Mouse (Mus musculus): ENCODE measurements around the gene Mus81. TPM values are rescaled to one million over a fixed set of nuclear protein-coding genes. Genes with fewer than 3 reads are reported as not detected.

Gene Mus81
- polyA plus RNA-seq (2012; rRNA removed) = 46.4 and 73.2 TPM in 2 replicates

DNA sequence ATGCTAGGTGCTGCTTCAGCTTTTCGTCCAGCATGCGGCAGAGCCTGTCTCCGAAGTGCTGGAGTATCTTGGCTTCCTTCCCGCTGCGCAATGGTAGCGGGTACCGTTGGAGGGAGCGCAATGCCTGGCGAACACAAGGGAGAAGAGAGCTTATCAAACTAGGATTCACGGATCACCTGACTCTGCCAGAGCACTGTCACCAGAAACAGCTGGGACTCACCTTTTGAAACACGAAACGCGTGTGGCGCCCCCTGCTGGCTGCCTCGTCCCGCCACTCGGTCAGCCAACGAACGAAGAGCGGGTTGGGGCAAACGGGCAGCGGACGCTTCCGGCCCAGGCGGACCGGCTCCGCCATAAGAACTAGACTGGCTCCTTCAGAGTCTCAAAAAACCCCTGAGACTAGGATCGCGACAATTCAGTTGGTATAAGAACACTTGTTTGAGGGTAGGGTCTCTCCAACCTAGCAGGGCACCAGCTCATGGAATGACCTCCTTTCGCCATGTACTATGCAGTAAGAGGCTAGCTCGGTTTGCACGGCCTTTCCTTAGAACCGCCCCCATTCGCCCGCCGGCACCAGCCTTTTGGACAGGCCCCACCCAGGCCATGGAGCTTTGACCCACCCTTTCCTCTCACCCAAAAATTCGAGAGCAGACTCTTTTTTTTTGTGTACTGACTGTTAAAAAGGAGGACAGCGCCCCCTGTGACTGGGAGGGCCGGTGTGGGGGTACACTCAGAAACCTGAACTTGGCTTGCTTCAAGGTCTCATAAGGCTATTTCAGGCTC is at the start of gene Mus81:
Gene Mus81 (minus strand): TSS at position 635 of the 783 bp plus-strand sequence.
- DNase-seq (ENCODE audit: low read depth) = peak; percentile 97
- peak; percentile 89 for TF ChIP-seq CTCF (IDR thresholded peaks at IDR 0.05; ENCODE audit: borderline replicate concordance, extremely low read depth, insufficient read depth, insufficient read length)
- TF ChIP-seq POLR2A (IDR thresholded peaks at IDR 0.05; ENCODE audit: borderline replicate concordance, extremely low read depth, insufficient read depth, insufficient read length, poor library complexity, severe bottlenecking) = peak; percentile 49; the same call in 1 of the 2 replicates

DNA sequence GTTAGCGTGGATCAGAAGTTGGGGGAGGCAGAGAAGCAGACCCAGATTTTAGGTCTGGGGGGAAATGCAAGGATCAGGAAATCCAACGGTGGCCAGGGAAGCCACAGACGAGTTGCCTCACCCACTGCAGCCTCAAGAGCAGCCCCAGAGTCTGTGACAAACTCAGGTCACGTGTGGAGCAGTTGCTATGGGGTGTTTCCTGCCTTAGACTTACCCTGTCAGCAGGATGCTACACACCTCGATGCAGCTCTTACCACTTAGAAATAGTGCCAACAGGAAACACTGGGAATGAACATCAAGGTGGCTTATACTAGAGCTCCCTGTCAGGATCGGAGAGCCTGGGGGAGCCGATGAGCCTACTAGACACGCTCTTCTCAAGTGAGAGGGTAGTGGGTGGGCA is 44.3 kb upstream of the Mus81 start:
- no peak for DNase-seq (ENCODE audit: low read depth)
- TF ChIP-seq CTCF (IDR thresholded peaks at IDR 0.05; ENCODE audit: borderline replicate concordance, extremely low read depth, insufficient read depth, insufficient read length) (no peak), POLR2A (IDR thresholded peaks at IDR 0.05; ENCODE audit: borderline replicate concordance, extremely low read depth, insufficient read depth, insufficient read length, poor library complexity, severe bottlenecking) (no peak)

DNA sequence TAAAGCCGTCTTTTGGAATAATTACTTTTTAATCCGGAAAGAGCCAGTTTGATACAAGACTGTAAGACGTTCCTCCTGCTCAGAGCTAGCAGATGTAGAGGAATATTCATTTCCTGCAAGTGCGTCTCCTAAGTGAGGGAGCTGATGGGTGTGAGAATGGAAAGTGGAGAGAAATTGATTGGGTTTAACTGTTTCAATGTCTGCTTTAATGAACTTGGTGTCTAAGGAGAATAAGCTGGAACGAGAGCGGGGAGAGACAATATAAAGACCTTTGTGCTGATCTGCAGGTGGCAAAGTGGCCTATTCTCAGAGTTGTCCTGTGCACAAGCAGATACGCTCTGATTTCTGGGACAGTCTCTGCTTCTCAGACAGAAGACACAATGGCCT is 41.9 kb upstream of the Mus81 start:
- TF ChIP-seq CTCF (IDR thresholded peaks at IDR 0.05; ENCODE audit: borderline replicate concordance, extremely low read depth, insufficient read depth, insufficient read length) (no peak), POLR2A (IDR thresholded peaks at IDR 0.05; ENCODE audit: borderline replicate concordance, extremely low read depth, insufficient read depth, insufficient read length, poor library complexity, severe bottlenecking) (no peak)
- DNase-seq (ENCODE audit: low read depth) = peak; percentile 39

DNA sequence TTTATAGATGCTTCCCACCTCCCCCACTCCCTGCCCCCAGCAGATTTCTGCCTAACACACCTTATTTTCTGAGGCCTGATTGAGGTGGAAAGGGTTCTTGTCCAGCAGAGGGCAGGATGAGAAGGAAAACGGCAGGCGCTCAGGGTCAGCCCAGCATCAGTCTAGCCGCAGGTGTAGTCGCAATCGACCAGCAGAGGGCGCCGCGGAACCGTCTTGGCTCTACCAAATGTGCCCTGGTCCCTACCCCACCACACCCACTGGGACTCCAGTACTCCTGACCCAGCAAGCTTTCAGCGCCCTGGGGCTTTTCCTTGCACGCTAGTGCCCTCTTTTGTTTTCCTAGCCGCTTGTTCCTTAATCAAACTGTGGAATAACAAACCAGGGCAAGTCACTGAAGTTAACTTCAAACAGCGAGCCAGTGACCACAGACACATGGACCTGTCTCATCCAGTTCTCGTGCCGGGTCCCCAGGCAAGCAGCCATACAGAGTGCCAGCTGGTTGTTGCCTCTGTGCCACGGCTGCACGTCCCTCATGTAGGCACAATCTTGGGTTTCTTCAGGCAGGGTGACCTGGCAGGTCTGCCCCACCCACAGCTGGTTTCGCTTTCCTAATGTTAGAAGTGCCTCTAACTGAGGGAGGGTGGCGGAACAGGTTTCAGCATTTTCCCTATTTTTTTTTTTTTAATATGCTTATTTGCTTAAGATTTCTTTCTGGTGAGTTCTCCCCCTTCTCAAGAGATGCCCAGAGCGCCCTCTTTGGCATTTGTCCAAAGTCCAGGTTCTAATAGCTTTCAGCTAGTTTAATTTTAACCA is 41.3 kb upstream of the Mus81 start:
- DNase-seq (ENCODE audit: low read depth) = peak; percentile 90
- TF ChIP-seq POLR2A (IDR thresholded peaks at IDR 0.05; ENCODE audit: borderline replicate concordance, extremely low read depth, insufficient read depth, insufficient read length, poor library complexity, severe bottlenecking) (no peak), CTCF (IDR thresholded peaks at IDR 0.05; ENCODE audit: borderline replicate concordance, extremely low read depth, insufficient read depth, insufficient read length) (peak; percentile 98)

DNA sequence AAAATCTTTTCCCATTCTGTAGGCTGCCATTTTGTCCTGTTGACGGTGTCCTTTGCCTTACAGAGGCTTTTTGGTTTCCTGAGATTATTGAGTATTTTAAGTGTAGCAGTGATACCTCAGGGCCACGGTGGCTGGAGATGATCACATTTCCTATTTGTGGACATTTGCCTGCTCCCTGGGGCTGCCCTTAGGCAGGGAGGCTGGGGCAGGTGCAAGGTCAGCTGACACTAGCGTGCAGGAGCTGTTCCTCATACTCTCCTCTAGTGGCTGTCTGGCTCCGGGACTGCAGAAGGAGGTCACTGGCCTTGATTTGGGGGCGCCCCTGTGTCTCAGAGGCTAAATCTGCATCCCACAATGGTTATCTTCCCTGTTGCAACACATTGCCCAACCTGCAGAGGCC is 37.0 kb upstream of the Mus81 start:
- TF ChIP-seq CTCF (IDR thresholded peaks at IDR 0.05; ENCODE audit: borderline replicate concordance, extremely low read depth, insufficient read depth, insufficient read length) (no peak), POLR2A (IDR thresholded peaks at IDR 0.05; ENCODE audit: borderline replicate concordance, extremely low read depth, insufficient read depth, insufficient read length, poor library complexity, severe bottlenecking) (no peak)
- no peak for DNase-seq (ENCODE audit: low read depth)

DNA sequence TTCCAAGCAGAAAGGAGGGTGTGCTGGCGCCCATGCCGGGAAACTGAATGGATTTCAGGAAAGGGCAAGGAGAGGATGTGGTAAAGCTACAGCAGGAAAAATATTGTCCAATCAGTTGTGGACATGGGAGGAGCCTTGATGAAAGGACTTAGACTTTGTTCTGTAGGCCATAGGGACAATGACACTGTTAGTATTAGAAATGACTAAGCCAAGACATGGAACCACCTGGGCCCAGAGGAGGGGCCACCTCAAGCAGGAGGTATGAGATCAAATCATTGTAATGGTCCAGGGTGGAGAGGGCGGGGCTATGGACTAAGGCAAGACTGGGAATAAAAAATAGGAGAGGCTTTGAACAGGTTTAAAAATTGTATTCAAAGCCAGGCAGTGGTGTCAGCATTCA is 30.5 kb upstream of the Mus81 start:
- TF ChIP-seq POLR2A (IDR thresholded peaks at IDR 0.05; ENCODE audit: borderline replicate concordance, extremely low read depth, insufficient read depth, insufficient read length, poor library complexity, severe bottlenecking) (no peak), CTCF (IDR thresholded peaks at IDR 0.05; ENCODE audit: borderline replicate concordance, extremely low read depth, insufficient read depth, insufficient read length) (no peak)
- no peak for DNase-seq (ENCODE audit: low read depth)

DNA sequence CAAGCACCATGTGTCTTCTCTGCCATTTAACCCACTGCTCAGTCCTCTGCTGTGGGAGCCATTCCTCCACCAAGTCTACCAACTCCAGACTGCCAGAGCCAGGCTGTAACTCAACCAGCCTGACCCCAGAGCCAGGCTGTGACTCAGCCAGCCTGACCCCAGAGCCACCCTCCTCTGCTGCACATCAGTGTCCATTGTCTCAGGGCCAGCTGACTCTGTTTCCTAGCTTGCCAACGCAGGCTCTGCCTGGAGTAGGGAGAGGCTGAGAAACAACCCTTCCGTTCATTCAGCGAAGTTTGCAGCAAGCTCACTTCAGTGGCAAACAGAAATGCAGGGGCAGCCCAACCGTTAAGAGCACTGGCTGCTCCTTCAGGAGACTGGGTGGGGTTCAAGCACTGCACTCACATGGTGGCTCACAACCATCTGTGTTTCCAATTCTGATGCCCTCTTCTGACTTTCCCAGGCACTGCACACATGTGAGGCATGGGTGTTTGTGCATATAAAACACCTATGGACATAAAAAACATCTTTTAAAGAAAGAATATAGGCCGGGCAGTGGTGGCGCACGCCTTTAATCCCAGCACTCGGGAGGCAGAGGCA is 28.8 kb upstream of the Mus81 start:
- DNase-seq (ENCODE audit: low read depth) = no peak
- TF ChIP-seq CTCF (IDR thresholded peaks at IDR 0.05; ENCODE audit: borderline replicate concordance, extremely low read depth, insufficient read depth, insufficient read length) (no peak), POLR2A (IDR thresholded peaks at IDR 0.05; ENCODE audit: borderline replicate concordance, extremely low read depth, insufficient read depth, insufficient read length, poor library complexity, severe bottlenecking) (no peak)

DNA sequence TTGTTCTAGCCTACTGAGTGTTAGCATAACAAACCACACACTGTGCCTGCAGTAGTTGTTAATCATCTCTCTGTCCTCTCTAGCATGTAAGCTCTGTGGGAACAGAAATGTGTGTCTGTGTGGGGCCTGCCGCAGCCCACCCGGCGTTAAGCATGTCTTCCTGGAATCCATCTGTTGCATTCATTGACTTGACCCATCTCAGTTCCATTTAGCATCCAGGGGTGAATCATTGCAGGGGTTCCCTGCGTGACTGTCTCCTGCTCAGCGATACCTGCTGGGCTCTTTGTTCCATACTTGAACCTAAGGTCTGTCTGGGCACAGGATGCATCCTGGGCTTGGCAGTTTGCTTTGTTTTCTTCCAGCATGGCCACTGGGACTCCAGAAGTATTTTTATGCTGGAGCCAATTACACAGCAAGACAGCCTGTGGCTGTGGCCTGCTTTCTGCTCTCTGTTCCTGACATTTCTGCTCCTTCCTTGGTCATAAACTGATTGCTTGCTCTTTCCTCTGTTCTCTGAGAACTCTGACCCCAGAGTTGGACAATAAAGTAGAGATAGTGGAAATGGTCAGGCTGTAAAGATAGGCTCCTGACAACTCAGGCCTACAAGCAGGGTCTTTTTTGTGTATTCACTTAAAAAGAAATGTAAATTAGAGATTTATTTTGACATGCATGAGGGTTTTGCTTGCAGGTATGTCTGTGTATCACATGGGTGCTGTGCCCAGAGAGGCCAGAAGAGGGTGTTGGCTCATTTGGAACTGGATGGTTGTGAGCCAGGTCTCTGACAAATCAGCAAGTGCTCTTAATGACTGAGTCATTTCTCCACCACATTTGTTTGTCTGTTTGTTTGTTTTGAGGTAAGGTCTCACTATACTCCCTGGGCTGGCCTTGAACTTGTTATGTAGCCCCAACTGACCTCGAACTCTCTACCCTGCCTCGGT is 27.9 kb upstream of the Mus81 start:
- TF ChIP-seq POLR2A (IDR thresholded peaks at IDR 0.05; ENCODE audit: borderline replicate concordance, extremely low read depth, insufficient read depth, insufficient read length, poor library complexity, severe bottlenecking) (no peak), CTCF (IDR thresholded peaks at IDR 0.05; ENCODE audit: borderline replicate concordance, extremely low read depth, insufficient read depth, insufficient read length) (no peak)
- no peak for DNase-seq (ENCODE audit: low read depth)

DNA sequence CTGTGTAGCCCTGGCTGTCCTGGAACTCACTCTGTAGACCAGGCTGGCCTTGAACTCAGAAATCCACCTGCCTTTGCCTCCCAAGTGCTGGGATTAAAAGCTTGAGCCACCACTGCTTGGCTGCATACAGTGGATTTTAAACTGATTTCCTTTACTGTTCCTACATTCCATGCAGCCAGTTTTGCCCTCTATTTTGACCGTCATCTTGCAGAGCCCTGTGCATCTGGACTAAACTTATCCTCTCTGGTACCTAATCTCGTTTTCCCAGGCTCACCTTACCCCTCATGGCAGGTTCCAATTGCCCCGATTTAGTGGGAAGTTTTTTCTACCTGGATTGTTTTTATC is 24.8 kb upstream of the Mus81 start:
- DNase-seq (ENCODE audit: low read depth) = no peak
- TF ChIP-seq CTCF (IDR thresholded peaks at IDR 0.05; ENCODE audit: borderline replicate concordance, extremely low read depth, insufficient read depth, insufficient read length) = no peak
- TF ChIP-seq POLR2A (IDR thresholded peaks at IDR 0.05; ENCODE audit: borderline replicate concordance, extremely low read depth, insufficient read depth, insufficient read length, poor library complexity, severe bottlenecking) = no peak

DNA sequence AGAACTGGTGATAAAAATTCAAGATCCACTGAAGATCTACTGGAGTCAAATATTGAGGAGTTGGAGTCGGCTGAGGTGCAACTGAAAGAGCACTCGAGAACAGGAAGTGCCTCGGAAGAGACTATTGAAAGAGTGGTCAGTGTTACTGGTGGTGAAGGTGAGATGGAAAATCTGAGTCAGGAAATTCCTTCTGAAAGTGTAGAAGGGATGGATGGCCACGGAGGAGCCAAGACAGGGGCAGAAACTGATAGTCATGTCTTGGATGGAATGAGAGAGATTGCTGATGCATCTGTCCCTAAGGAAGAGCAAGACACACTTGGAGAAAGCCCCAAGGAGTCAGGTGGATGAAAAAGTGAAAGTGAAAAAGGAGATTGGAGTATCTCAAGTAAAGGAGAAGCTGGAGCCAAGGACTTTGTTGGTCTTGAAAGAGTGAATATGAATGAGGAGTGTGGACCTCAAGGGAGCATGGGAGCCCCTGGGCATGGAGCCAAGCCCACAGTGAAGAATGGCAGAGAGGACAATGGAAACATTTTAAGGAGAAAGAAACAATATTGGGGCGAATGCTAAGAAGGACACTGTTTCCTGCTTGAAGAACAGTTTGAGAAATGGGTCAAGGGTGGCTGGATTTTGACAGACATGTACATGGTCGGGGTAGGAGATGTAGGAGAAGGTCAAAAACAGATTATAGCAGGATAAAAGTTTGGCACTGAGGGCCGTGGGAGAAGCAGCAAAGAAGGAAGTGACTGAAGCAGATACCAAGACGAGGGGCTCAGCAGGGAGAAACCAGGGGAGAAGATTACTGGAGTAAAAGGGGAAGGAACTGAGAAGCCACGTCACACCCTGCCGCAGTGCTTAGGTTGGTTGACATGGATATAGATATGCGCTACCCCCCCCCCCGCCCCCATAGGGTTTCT is 24.1 kb upstream of the Mus81 start:
- peak; percentile 55 for DNase-seq (ENCODE audit: low read depth)
- TF ChIP-seq POLR2A (IDR thresholded peaks at IDR 0.05; ENCODE audit: borderline replicate concordance, extremely low read depth, insufficient read depth, insufficient read length, poor library complexity, severe bottlenecking) (no peak), CTCF (IDR thresholded peaks at IDR 0.05; ENCODE audit: borderline replicate concordance, extremely low read depth, insufficient read depth, insufficient read length) (no peak)

Data from brain, embryonic 14.5 days (tissue).